Mouse (Mus musculus) liver, adult 2 months (tissue): Measurements from ENCODE around the gene Tnni2.

ENCODE experiments used
- CTCF ChIP-seq: fragments of 200-500 bp; IDR thresholded peaks from 2 replicates; pipeline ENCODE4 v1.5.1; 2011; ENCODE audit warnings: low read depth, low read length, control low read depth
- POLR2A ChIP-seq: fragments of 200-500 bp; IDR thresholded peaks from 2 replicates; pipeline ENCODE4 v1.6.1; 2011; ENCODE audit warnings: low read length, control low read depth; ENCODE audit not compliant: insufficient read depth; ENCODE audit errors: extremely low read depth

DNA sequence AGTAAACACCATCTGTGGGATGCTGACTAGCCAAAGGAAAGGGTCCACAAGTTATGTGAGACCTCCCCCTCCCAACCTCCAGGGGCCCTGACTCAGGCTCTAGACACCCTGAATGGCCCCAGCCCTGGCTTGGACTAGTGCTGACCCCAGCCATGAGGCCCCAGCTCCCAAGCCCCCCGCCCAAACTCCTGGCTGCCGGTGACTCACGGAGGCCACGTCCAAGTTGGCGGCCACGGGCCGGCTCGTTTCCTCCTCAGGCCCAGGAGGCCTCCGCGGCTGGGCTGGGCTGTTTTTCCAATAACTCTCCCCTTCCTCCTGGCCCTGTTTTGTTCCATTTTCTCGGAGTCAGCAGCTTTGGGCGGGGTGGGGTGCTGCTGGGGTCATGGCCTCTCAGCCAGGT, 43.2 kb downstream of the Tnni2 start:
- TF ChIP-seq CTCF (no peak), POLR2A (no peak)
